Mouse (Mus musculus): ENCODE measurements around the gene Mettl23.

The Mettl23 gene

DNA sequence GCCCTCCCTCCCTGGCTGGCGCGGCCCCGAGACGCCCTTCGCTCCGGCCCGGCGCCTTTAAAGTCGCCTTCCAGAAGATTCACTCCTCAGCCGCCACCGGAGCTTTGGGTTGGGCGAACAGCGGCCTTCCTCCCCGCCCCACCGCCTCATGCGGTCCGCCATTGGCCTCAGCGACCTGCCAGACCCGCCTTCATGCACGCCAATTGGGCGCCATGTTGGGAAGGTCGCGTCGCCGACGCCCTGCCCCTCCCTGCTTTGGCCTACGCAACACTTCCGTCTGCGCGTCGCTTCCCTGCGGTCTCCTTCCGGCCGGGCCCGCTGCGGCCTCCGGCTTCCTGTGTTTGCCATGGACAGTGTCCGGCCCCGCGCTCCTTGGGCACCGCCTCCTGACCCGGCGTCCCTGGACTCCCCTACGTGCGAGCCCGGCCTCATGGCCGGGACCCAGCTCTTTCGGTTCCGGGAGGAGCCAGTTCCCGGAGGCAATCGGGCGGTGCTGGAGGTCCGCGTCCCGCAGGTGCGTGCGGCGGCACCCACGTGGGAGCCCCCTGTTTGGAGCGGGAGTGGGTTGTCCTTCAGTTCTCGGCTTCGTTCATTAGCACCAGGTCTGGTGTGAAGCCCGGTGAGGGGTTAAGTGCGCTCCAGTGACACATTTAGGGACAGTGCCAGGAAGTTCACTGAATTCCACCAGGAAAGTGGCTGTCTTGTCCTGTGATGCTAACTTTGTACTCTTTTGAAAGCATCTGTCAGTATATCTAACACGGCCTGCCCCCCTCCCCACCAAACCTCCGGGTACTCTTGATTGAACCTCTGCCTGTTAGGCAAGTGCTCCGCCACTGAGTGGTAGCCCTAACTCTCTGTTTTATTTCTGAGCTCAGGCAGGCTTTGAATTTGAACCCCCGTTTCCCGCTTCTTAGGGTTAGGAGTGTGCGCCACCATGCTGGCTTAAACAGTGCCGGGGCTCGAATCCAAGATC, at the start of gene Mettl23, which contains the start of gene Jmjd6:
TSS of gene Mettl23 (plus strand) at position 18 of the 973 bp plus-strand sequence.
TSS of gene Jmjd6 (minus strand) at position 189 of the 973 bp plus-strand sequence.
- DNase-seq (ENCODE audit: low spot score in 2 of 2), result peak; percentile 97 to 98

DNA sequence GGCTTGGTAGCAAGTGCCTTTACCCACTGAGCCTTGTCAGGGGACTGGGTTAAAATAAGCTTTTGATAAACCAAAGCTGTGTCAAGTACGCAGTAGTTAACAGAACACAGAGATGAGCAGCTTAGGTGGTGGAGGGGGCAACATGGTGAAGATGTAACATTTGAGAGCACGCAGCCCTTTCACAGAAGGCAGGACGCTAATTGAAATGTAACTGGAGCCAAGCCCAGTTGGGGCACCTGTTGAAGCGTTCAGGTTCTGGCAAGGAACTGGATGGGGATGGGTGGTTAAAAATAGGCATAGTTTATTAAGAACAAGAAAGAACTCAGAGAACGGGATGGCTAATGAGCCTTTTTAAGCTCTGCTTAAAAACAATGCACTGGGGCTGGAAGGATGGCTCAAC, 43.7 kb upstream of the Mettl23 start:
- no peak for DNase-seq (ENCODE audit: low spot score in 2 of 2)

DNA sequence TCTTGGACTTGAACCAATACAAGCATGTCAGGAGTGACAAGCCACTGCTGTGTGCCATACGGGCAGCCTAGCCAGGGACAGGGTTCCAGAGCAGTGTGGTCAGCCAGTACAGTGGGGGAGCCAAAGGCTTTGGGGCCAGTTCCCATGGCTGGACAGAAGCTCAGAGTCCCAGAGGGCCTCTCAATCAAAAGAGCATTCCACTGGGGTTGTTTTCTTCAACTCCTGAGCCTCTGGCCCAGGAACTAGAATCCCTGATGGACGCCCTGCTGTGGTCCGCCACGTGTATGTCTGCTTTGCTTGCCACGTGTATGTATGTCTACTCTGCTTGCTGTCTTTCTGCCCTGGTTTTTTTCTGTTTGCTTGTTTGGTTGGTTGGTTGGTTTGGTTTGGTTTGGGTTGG, 42.0 kb upstream of the Mettl23 start:
- no peak for DNase-seq (ENCODE audit: low spot score in 2 of 2)

DNA sequence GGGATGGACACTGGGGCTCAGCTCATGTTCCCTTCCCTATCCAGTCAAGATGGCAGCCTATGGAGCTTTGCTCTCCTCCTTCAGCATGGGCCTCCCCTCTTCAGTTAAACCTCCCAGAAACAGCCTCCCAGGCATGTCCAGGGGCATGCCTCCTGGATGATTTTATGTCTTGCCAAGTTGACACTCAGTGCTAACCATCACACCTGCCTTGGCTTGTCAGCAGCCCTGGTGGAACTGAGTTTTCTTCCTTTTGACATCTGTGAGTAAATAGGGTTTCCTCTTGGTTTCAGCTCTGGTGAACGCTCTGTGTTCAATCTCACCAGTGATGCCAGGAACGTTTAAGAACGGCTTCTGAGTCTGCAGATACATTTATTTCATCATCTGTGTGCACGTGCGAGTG, 40.4 kb upstream of the Mettl23 start:
- DNase-seq (ENCODE audit: low spot score in 2 of 2), result no peak

DNA sequence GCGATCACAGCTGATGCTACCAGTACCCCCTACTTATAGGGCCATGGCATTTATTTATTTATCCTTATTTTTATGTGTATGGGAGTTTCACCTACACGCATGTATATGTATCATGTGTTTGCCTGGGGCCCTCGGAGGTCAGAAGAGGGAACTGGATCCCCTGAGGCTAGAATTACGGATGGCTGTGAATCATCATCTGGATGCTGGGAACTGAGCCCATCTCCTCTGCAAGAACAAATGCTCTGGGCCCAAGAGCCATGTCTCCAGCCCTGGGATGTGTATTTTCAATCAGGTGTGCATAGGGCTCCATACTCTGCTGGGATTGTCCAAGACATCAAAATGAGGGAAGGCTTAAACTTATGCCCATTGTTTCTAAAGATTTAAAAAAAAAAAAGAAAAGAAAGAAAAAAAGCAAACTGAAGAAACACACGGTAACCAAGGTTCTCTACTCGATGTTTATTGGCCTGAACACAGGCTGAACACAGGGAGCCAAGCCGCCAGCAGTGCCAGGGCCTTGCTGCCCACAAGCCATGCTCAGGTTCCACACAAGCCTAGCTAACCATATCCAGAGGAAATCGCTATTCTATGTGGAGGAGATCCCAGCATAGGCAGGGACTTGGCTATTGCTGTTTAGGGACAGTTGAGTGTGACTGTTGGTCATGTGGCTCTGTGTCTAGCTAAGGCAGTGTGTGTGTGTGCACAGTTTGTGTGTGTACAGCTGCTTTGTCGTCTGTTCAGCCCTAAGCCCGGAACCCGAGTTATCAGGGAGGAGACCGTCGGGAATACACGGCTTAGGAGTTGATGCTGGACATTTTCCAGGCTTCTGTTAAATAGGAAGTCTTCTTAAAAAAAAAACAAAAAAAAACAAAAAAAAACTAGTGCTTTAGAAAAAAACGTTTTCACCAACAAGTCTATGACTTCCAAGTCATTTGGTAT, 36.7 kb upstream of the Mettl23 start:
- DNase-seq (ENCODE audit: low spot score in 2 of 2), result no peak

DNA sequence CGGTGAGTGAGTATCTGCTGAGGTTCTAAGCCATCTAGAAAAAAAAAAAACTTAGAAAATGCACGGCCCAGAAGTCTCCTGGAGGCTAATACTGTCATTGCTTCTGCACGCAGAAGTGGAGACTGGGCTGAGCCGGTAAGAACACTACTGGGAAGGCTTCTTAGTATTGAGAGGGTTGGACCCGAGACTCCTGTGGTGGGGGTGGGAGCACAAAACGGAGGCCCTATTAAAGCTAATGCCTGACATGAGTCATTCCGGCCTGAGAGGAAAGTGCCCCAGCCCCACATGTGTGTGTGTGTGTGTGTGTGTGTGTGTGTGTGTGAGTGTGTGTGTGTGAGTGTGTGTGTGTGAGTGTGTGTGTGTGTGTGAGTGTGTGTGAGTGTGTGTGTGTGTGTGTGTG, 36.0 kb upstream of the Mettl23 start:
- no peak for DNase-seq (ENCODE audit: low spot score in 2 of 2)

DNA sequence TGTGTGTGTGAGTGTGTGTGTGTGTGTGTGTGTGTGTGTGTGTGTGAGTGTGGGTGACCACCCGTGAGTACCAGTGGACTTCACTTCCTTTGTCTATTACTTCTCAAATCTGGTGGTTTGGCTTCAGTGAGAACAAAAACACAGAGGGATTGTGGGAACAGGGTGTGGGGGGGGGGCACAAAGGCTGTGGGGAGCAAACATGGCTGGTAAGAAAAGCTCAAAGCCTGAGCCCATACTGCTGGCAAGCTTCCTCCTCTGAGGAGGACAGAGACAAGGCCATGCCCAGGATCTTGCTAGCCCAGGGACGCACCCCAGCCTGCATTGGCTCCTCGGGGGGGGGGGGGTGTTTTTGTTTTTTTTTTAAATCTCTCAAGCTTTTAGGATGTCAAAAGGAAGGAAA, 35.6 kb upstream of the Mettl23 start:
- no peak for DNase-seq (ENCODE audit: low spot score in 2 of 2)

DNA sequence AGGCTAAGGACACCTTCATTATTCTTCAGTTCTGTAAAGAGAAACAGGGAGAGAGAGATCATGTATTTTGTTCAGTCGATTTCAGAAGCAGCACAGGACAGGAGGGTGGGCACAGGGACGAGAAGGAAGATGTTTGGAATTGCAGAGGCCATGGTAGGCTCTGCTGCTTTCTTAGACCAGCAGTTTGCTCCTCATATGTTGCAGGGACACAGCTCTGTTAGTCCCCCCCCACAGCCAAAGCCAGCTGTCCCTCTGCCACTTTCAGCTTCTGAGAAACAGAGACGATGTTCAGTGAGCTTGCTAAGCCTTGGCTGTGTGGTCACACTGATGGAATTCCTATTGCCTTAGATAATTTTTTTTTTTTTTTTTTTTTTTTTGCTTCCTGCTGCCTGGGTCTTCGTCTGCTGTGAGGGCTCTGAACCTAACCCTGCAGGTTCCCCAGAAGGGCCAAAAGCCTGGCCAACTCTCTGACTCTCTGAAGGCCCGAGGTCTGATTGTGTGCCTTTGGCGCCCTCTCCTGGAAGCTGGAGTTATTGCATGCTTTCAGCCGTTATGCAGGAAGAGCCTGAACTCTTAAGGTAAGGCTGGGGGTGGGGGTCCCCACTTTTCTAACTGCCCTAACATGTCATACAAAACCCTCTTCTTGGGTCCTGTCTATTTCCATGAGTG, 35.0 kb upstream of the Mettl23 start:
- peak; percentile 58 to 69 for DNase-seq (ENCODE audit: low spot score in 2 of 2)

DNA sequence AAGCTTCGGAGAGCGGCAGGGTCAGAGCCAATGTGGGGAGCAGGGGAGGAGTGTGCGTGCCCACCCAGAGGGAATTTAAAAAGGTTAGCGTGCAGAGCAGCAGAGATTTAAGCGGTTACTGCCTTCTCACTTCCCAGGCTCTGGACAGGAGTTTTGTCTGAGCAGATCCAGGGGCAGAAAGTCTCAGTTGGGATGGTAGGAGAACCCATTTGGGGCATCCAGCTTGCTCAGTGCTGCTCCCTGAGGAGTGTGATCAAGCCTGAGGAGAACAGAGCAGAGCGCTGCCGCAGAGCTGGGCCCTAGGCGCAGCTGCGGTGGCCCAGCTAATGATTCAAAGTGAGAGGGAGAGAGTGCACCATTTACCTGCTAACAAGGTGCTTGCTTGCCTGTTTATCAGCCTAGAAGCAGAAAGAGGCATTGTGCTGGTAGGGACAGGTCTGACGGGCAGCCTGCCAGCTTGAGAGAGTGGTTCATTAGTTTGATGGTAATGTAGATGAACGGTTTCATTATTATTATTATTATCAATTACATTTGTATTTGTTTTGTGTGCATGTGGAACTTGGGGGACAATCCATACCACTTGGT, 34.2 kb upstream of the Mettl23 start:
- no peak for DNase-seq (ENCODE audit: low spot score in 2 of 2)

DNA sequence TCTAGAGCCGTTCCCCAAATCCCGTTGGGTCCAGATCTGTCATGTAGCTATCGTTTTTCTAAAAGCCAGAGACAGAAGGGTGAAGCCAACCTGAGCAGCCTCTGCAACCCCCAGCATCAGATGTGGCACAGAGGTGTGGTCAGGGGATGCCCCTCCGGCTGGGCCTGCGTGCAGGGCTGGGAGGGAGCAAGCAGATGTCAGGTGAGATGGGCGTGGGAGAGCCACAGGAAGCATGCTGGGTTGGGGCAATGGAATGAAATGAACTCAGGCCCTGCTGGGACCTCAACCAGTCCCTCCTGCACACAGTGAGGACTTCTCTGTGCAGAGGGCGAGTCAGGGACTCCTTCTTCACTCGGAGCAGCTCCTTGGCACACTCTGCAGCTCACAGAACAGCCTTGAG, 33.6 kb upstream of the Mettl23 start:
- no peak for DNase-seq (ENCODE audit: low spot score in 2 of 2)

DNA sequence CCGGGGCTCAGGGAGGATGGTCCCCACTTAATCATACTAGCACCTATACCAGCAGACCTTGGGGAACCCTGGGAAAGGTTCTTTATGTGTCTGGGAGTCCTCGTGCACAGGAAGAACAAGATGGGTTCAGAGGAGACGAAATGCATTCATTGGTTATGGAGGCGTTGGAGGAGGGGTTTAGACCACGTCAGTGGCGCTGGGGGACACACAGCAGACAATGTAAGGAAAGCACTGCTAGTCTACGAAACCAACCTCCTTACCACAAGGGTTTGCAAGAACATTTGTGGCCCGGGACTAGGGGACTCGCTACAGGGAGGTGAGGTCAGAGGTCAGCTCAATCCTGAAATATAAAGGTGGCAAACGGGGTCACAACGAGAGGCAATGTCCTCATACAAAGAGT, 32.5 kb upstream of the Mettl23 start:
- DNase-seq (ENCODE audit: low spot score in 2 of 2), result no peak

DNA sequence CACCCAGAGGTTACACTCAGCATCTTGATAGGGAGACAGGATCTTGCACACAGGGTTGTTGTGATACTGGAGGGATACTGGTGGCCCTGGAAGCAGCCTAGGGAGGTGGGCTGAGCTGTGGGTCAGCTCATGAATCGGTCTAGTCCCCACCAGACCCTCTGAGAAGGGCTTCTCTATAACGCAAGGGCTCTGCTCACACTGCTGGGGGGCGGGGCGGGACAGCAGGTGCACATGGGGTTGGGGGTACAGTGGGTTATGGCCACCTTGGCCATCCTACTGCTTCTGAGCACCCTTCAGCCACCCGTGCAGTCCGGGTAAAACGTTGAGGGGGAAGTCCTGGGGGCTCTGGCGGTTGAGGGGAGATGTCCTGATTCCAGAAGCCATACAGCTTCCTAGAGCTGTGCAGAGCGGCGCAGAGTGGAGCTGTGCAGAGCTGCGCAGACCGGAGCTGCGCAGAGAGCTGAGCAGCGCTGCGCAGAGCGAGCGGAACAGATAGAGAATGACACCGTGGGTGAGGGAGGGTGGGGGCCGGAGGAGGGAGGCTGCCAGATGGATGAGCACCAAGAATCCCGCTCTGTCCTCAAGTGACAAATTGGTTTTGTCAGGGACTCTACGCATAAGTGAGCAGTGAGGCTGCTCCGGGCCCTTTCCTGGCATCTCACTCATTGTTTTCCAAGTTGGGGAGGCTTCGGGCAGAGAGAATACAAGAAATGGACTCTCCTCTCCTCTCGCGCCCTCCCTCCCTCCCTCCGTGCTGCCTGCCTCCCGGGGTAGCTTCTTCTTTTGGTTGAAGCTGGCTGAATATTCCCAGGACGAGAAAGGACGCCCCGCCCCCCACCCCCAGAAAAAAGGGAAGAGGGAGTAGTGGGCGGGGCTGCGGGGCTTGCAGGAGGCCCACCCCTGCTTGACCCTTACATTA, 31.8 kb upstream of the Mettl23 start:
- DNase-seq (ENCODE audit: low spot score in 2 of 2), result peak; percentile 18 to 31

DNA sequence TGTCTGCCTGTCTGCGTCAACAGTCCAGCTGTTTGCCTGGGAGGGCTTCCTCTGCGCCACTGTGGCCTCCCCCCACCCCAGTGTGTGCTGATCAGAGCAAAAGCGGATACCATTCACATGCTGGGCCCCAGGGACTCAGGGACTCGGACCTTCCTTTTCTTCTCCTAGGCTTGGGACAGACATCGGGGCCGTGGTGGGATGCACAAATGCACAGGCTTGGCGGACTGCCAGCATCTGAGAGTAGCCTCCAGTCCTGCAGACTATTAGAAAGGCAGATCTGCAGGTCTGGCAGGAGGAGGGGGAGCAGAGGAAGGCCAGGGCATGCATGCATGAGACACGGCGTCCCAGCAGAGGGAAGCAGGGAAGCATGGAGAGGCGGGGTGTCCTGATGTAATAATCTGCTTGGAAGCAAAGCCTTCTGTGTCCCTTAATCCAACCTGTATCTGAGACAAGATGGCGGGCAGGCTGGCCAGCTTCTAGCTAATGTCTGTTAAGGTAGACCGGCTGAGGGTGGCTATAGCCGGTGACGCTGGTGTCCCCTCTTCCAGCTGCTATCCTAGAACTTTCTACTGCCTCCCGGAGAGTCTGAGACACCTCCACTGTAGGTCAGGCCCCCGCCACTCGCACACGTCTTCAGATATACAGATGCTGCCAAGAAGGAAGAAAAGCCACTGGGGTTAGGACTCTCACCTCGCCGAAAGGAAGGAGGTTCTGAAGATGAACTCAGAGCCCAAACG, 30.1 kb upstream of the Mettl23 start:
- no peak for DNase-seq (ENCODE audit: low spot score in 2 of 2)

DNA sequence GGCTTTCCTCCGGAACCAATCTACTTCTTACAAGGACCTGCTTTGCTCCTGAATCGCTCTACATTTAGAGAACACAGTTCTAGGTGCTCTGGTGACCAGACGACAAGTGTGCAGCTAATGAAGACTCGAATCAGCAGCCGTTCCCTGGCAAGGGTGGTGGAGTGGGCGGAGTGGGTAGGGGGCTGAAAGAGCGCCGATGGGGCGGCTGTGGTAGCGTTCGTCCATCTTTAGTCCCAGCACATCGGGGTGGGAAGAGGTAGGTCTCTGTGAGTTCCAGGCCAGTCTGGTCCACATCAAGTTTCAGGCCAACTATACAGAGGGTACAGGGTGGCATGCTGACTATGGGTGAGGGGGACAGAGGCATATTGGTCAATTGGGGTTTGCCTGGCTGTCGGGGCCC, 29.5 kb upstream of the Mettl23 start:
- no peak for DNase-seq (ENCODE audit: low spot score in 2 of 2)

DNA sequence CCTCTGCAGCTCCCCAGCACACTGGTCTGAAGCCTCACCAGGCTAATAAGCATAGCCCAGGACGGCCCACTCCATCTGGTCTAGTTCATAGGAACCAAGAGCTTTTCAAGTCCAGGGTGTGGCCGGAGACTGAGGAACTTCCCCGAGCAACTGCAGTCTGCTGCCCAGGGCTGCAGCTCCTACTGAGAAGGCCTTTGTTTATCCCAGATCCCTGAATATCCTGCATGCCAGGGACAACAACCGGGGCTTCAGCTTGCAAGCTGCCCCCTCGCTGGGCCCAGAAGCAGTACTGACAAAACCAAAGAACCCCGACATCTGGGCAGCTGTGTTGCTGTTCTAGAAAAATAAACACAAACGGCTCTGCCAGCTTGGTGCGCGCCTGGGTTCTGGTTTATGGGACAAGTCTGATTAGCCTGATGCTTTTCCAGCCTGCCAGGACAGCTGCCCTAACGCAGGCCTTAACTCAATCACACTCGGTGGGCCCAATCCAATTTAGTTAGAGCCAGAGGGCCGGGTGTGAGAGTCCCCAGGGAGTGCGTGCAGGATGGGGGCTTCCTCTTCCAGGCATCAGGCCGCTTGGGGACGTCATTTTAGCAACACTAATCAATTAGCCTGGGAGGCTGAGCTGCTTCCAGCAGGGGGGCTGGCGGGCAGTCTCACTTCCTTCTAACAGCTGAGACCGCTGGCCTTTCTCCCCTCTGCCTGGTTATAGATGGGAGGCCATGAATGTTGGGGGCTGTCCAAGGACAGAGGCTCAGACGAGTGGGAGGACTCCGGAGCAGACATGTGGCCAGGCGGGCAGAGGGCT, 28.8 kb upstream of the Mettl23 start:
- peak; percentile 57 to 64 for DNase-seq (ENCODE audit: low spot score in 2 of 2)

DNA sequence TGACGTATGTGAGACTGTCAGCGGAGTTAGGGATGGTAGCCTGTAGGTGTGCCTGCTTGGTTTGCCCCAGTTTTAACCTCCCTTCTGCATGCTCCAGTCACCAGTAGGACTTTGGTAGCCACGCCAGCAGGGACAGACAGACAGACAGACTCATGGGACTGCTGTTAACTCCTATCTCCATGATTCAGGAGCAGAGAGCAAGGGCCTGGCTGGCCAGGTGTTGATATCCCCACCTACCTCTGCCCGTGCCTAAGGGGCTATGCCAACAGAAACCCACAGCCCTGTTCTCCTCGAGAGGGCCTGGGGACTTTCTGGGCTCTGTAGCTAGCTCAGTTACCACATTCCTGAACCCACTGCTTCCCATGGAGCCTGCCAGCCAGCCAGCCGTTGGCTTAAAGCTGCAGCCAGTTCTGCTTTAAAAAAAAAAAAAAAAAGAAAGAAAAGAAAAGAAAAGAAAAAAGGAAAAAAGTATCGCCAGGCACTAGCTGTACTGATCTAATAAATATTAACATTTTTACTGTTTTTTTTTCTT, 28.1 kb upstream of the Mettl23 start:
- no peak for DNase-seq (ENCODE audit: low spot score in 2 of 2)

DNA sequence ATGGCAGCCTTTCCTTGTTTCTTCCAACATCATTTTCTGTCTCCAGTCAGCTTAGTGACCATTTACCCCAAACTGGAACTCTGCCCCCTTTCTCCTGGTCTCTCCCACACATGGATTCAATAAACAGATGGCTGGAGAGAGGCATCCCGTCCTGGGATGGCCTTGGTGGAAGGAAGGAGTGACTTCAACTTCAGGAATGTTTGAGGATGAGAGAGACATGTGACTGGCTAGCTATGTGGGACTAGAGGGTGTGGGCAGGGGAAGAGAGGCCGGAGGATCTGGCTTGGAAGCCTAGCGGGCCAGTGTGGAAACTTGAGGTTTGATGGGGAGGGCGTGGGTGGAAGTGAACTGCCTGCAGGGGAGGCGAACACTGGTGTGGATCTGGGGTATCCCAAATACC, 26.3 kb upstream of the Mettl23 start:
- no peak for DNase-seq (ENCODE audit: low spot score in 2 of 2)

DNA sequence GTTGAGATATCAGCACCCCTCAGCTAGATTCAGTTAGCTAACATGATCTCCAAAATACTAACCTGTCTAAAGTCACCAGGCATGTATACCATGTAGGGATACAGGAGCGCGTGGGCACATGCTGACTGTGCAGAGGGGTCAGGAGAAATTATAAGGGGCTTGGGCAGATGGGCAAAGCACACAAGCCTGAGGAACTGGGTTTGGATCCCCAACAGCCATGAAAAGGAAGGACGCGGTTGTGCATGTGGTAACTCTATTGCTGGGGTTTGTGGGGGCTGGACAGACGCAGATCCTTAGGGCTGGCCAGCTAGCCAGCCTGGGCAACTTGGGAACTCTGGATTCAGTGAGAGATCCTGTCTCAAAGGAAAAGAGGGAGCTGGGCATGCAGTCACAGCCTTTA, 25.5 kb upstream of the Mettl23 start:
- no peak for DNase-seq (ENCODE audit: low spot score in 2 of 2)

DNA sequence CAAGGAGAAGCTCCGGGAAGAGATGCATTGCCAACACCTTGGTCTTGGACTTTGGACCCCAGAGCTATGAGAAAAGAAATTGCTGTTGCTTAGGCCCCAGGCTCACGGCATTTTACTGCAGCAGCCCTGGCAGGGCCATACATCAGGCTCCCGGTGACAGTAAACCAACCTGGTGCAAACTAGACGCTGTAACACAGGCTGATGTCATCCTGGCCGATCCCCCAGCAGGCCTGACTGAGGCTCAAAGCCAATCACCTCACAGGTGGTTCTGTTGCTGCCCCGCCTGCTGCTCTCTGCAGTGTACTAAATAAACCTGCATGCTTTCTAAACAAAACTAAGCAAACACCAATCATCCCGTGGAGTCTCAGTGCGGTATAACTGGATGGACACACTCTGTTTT, 24.4 kb upstream of the Mettl23 start:
- no peak for DNase-seq (ENCODE audit: low spot score in 2 of 2)

All from spleen, postnatal 36 days (tissue).